Mouse (Mus musculus): Measurements from ENCODE around the gene Lrcol1.
A peak's percentile ranks its signal among the peaks of the same experiment; 100 is the strongest.

Gene Lrcol1

DNA sequence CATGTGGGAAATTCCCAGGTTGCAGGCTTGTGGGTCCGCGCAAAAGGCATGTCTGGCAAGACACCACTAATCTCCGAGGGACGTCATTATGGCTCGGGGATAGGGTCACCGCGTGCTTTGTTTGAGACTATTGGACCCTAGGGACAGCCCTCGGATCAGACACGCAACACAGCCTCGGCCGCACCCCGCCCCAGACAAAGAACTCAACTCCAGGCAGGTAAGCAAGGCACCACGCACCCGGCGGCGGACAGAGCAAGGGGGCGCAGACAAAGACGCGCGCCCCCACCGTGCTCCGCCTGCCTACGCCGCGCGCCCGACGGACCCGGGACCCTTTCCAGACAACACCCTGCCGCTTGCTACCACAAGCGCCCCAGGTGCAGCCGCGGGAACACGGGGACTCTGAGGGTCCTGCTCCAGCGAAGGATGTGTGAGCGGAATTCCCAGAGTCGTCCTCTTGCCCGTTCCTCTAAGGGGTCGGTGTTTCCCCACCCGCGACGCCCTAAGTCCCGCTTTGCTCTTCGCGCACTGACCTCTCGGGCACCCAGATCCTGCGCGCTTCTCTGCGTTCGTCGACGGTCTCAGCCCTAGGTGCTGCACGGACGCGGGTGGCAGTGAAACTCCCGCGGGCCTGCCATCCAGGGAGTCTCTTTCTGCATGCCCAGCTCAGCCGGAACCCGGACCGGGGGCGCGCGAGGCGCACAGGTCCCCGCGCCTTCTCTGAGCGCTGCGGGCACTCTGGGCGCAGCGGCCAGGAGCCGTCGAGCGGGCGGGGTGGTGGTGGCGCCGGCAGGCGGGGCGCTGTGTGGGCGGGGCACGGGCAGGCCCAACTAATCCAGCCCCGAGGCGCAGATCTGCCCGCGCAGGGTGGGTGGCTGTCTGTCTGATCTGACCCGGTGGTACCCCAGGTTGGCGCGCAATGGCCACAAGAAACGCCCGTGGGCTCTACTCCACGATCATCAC lies 42.1 kb downstream of the Lrcol1 start:
- peak; percentile 87 for DNase-seq

GRCm38 (mm10) chr5:110387332-110387731 lies 42.8 kb downstream of the Lrcol1 start:
- no peak for DNase-seq

DNA sequence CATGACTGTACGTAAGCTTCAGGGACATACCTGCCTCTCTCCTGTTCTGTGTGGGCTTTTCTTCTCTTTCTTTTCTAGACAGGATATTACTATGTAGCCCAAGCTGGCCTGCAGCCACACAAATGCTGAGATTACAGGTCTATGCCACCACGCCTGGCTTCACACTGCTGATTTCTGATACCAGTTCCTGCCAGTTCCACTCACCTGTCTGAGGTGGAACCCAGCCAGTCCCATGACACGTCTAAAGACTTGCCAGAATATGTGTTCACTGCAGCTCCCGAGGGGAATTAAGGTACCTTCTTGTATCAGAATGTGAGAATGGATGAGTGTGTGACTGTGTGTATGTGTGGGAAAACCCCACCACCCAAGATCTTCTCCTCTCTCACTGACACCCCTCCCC lies 46.1 kb downstream of the Lrcol1 start:
- peak; percentile 62 for DNase-seq

GRCm38 (mm10) chr5:110392727-110393126 lies 48.2 kb downstream of the Lrcol1 start:
- no peak for DNase-seq

DNA sequence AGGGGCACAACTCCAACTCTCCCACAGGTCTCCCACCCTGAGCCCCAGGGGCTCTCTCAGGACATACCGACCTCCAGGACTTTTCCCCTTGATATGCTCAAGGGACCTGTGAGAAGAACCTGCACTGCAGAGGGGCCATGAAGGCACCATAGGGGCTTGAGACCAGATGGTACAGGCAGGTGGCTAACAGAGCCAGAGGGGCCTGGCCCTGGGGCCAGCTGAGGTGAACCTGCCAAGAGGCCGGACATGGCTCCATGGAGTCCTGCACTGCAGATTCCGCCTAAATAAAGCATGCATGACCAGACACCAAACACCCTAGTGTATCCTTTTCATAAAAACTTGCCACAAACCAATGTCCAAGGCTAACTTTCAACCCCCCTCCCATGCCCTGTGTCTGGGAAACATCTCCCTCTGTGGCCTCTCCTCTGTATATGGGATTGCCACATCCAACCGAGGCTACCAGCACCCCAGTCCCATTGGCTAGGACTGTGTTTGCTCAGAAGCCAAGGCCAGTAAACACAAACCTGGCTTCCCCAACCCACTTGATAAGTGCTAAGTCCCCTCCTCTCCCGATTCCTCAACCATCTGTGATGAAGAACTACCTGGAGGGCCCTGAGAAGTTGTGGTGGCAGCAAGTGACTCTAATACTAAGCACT lies 50.6 kb downstream of the Lrcol1 start:
- no peak for DNase-seq

GRCm38 (mm10) chr5:110401101-110401500 lies 56.6 kb downstream of the Lrcol1 start:
- DNase-seq, result no peak

DNA sequence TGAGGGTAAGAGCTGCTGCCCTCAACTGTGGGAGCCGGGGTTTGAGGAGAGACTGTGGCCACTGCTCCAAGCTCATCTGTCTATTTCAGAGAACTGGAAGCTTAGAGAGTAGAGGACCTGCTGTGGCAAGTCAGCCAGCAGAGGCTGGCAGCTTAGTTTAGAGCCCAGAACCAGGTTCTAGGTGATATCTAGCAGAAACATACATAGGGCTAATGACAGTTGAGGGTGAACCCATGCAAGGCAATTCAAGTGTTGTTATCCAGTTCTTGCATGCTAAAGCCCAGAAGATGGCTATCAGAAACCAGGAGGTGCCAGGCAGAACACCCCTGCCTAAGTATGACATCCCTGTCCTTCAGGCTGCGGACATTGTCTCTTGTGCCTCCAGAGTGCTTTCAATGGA lies 58.0 kb downstream of the Lrcol1 start:
- no peak for DNase-seq

- no peak for DNase-seq
These were observed 59.4 kb downstream of the Lrcol1 start for GRCm38 (mm10) chr5:110403931-110404330.
